Mouse (Mus musculus) stomach, postnatal 0 days (tissue): ENCODE measurements around the gene Gm5141.

Source experiments
- CTCF ChIP-seq: IDR thresholded peaks from 2 replicates; pipeline ENCODE4 v1.5.1; 2016; ENCODE audit warnings: antibody characterized with exemption, low read depth, mild to moderate bottlenecking, moderate library complexity
- EP300 ChIP-seq: optimal IDR thresholded peaks from 2 replicates; pipeline ENCODE3; 2016; ENCODE audit warnings: antibody characterized with exemption

DNA sequence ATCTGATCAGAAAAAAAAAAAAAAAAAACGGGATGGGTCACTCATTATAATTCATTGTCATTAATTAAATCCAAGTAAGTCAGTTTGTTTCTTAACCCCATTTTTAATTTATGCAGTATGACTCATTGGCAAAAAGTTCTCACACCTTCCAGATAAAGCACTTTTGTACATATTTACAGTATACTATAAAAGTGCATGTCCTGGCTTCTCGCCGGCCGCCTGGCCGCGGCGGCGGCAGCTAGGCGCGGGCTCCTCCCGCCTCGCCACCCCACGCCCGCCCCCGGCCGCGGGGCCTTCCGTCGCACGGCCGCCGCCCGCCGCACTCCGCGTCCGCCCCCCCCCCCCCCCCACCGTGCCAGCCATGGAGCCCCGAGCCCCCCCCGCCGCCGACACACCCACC, 27.1 kb upstream of the Gm5141 start:
- no peak for TF ChIP-seq CTCF
- no peak for TF ChIP-seq EP300
